Mouse (Mus musculus): ENCODE data around the gene Scrn2. TPM values are rescaled to one million over a fixed set of nuclear protein-coding genes. Genes with fewer than 3 reads are reported as not detected.

The Scrn2 gene
- polyA plus RNA-seq, 1 experiment from 2014 or later, result 12.5 TPM

- Histone ChIP-seq H3K4me2 (replicated peaks; ENCODE audit: low read depth) (peak within 1 kb of the TSS; percentile 81), H3K4me1 (replicated peaks; ENCODE audit: control insufficient read depth, insufficient read depth) (0 out of 2 replicates have a peak, but pooled peaks cover 3% of the 10 kb centered on the region), H3K9me3 (ENCODE audit: control insufficient read depth, low read length) (no peaks in the 10 kb centered on the region), H3K9ac (ENCODE audit: low read length) (peak within 1 kb of the TSS; percentile 95), H3K4me3 (ENCODE audit: low read depth, low read length) (peak within 1 kb of the TSS; percentile 72), H3K27me3 (ENCODE audit: control insufficient read depth, insufficient read depth, low read length) (no peaks in the 10 kb centered on the region), H3K27ac (replicated peaks) (peak within 1 kb of the TSS; percentile 82), H3K36me3 (ENCODE audit: control insufficient read depth, insufficient read depth, low read length) (no peaks in the 10 kb centered on the region)
- TF ChIP-seq EP300 (optimal IDR thresholded peaks at IDR 0.05), result no peak
- no peak for TF ChIP-seq CTCF (IDR thresholded peaks at IDR 0.05; ENCODE audit: low read depth)
- DNase-seq (ENCODE audit: low spot score) (peak; percentile 96), ATAC-seq (ENCODE audit: low FRiP score, low TSS enrichment) (peak; percentile 90)
- WGBS, result under 1% methylated on average over 43 of the region's 48 CpGs
Observed at GRCm38 (mm10) chr11:97041022-97041899, 11.5 kb downstream of the Scrn2 start, which contains the start of the genes Lrrc46 and Mrpl10. Lrrc46 (minus strand) TSS chr11:97041407. Mrpl10 (plus strand) TSS chr11:97041560.

- Histone ChIP-seq H3K9me3 (ENCODE audit: control insufficient read depth, low read length) (no peaks in the 10 kb centered on the region), H3K4me3 (ENCODE audit: low read depth, low read length) (no peak overlapping the region), H3K27me3 (ENCODE audit: control insufficient read depth, insufficient read depth, low read length) (no peaks in the 10 kb centered on the region), H3K36me3 (ENCODE audit: control insufficient read depth, insufficient read depth, low read length) (peaks cover 9% of the 10 kb centered on the region; the same call in 1 of the 2 replicates), H3K4me1 (replicated peaks; ENCODE audit: control insufficient read depth, insufficient read depth) (0 out of 2 replicates have a peak, but pooled peaks cover 3% of the 10 kb centered on the region), H3K4me2 (replicated peaks; ENCODE audit: low read depth) (no peak overlapping the region), H3K27ac (replicated peaks) (no peak overlapping the region), H3K9ac (ENCODE audit: low read length) (no peak overlapping the region)
- 91% methylated on average over 8 of the region's 8 CpGs for WGBS
- TF ChIP-seq EP300 (optimal IDR thresholded peaks at IDR 0.05), result no peak
- no peak for TF ChIP-seq CTCF (IDR thresholded peaks at IDR 0.05; ENCODE audit: low read depth)
- DNase-seq (ENCODE audit: low spot score), result no peak
- ATAC-seq (ENCODE audit: low FRiP score, low TSS enrichment), result no peak
Observed at GRCm38 (mm10) chr11:97044902-97045301, 15.2 kb downstream of the Scrn2 start.

- H3K9ac ChIP-seq (ENCODE audit: low read length), result no peak overlapping the region
- H3K9me3 ChIP-seq (ENCODE audit: control insufficient read depth, low read length), result no peaks in the 10 kb centered on the region
- WGBS, result 87% methylated on average over 7 of the region's 7 CpGs
- ATAC-seq (ENCODE audit: low FRiP score, low TSS enrichment), result no peak
- no peak overlapping the region for H3K27ac ChIP-seq (replicated peaks)
- H3K36me3 ChIP-seq (ENCODE audit: control insufficient read depth, insufficient read depth, low read length), result peaks cover 9% of the 10 kb centered on the region; the same call in 1 of the 2 replicates
- TF ChIP-seq EP300 (optimal IDR thresholded peaks at IDR 0.05) (no peak), CTCF (IDR thresholded peaks at IDR 0.05; ENCODE audit: low read depth) (peak; percentile 52)
- H3K27me3 ChIP-seq (ENCODE audit: control insufficient read depth, insufficient read depth, low read length), result no peaks in the 10 kb centered on the region
- no peak for DNase-seq (ENCODE audit: low spot score)
- no peak overlapping the region for H3K4me3 ChIP-seq (ENCODE audit: low read depth, low read length)
- H3K4me1 ChIP-seq (replicated peaks; ENCODE audit: control insufficient read depth, insufficient read depth), result 0 out of 2 replicates have a peak, but pooled peaks cover 3% of the 10 kb centered on the region
- no peak overlapping the region for H3K4me2 ChIP-seq (replicated peaks; ENCODE audit: low read depth)
Observed at GRCm38 (mm10) chr11:97045861-97046260, 16.1 kb downstream of the Scrn2 start.

- DNase-seq (ENCODE audit: low spot score), result no peak
- H3K9ac ChIP-seq (ENCODE audit: low read length), result no peak overlapping the region
- no peak overlapping the region for H3K4me2 ChIP-seq (replicated peaks; ENCODE audit: low read depth)
- TF ChIP-seq EP300 (optimal IDR thresholded peaks at IDR 0.05), result no peak
- TF ChIP-seq CTCF (IDR thresholded peaks at IDR 0.05; ENCODE audit: low read depth), result no peak
- ATAC-seq (ENCODE audit: low FRiP score, low TSS enrichment), result no peak
- H3K9me3 ChIP-seq (ENCODE audit: control insufficient read depth, low read length), result no peaks in the 10 kb centered on the region
- H3K4me1 ChIP-seq (replicated peaks; ENCODE audit: control insufficient read depth, insufficient read depth), result peaks cover 5% of the 10 kb centered on the region
- H3K4me3 ChIP-seq (ENCODE audit: low read depth, low read length), result no peak overlapping the region
- no peaks in the 10 kb centered on the region for H3K27me3 ChIP-seq (ENCODE audit: control insufficient read depth, insufficient read depth, low read length)
- peaks cover 9% of the 10 kb centered on the region; the same call in 1 of the 2 replicates for H3K36me3 ChIP-seq (ENCODE audit: control insufficient read depth, insufficient read depth, low read length)
- no peak overlapping the region for H3K27ac ChIP-seq (replicated peaks)
- 75% methylated on average over 8 of the region's 8 CpGs for WGBS
Observed at GRCm38 (mm10) chr11:97048090-97048650, 18.4 kb downstream of the Scrn2 start.

- no peak overlapping the region for H3K9ac ChIP-seq (ENCODE audit: low read length)
- H3K4me3 ChIP-seq (ENCODE audit: low read depth, low read length), result no peak overlapping the region
- no peaks in the 10 kb centered on the region for H3K9me3 ChIP-seq (ENCODE audit: control insufficient read depth, low read length)
- TF ChIP-seq EP300 (optimal IDR thresholded peaks at IDR 0.05) (no peak), CTCF (IDR thresholded peaks at IDR 0.05; ENCODE audit: low read depth) (no peak)
- 72% methylated on average over 6 of the region's 6 CpGs for WGBS
- H3K36me3 ChIP-seq (ENCODE audit: control insufficient read depth, insufficient read depth, low read length), result peaks cover 11% of the 10 kb centered on the region; the same call in 1 of the 2 replicates
- ATAC-seq (ENCODE audit: low FRiP score, low TSS enrichment), result no peak
- no peak overlapping the region for H3K4me2 ChIP-seq (replicated peaks; ENCODE audit: low read depth)
- no peaks in the 10 kb centered on the region for H3K27me3 ChIP-seq (ENCODE audit: control insufficient read depth, insufficient read depth, low read length)
- H3K27ac ChIP-seq (replicated peaks), result no peak overlapping the region
- peaks cover 5% of the 10 kb centered on the region for H3K4me1 ChIP-seq (replicated peaks; ENCODE audit: control insufficient read depth, insufficient read depth)
- DNase-seq (ENCODE audit: low spot score), result no peak
Observed at GRCm38 (mm10) chr11:97049492-97050085, 19.9 kb downstream of the Scrn2 start.
